Mouse (Mus musculus) adrenal gland, postnatal 0 days (tissue): Measurements from ENCODE around the gene Bco1. TPM values are rescaled to one million over a fixed set of nuclear protein-coding genes. Genes with fewer than 3 reads are reported as not detected.

Source experiments
- polyA plus RNA-seq: library from polyadenylated mRNA; unstranded; fragments of >200 nt; fragmentation: Nextera tagmentation; extraction: Ambion mirVana; gene quantifications from 2 replicates; pipeline ENCODE4 v1.2.1, GENCODE M21; 2015

Bco1 gene
- 0.19 and 0.32 TPM in 2 replicates for polyA plus RNA-seq

DNA sequence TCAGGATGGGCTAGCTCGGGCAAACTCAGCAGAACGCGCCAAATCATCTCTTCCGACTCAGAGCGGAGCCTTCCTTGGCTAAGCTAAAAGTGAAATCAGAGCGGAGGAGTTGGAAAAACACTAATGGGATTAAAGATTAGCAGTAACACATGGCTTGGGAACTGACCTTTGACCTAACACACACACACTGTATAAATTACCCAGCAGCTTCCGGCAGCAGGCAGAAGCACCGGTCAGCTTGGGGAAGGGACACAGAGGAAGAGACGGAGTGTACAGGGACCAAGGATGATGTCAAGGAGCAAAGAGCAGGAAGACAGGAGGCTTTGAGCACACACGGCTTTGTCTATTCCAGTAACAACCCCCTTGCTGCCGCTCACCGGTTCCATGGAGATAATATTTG is at the start of gene Bco1:
Gene Bco1, plus strand, starts transcription at position 208 of the 400 bp plus-strand sequence.

DNA sequence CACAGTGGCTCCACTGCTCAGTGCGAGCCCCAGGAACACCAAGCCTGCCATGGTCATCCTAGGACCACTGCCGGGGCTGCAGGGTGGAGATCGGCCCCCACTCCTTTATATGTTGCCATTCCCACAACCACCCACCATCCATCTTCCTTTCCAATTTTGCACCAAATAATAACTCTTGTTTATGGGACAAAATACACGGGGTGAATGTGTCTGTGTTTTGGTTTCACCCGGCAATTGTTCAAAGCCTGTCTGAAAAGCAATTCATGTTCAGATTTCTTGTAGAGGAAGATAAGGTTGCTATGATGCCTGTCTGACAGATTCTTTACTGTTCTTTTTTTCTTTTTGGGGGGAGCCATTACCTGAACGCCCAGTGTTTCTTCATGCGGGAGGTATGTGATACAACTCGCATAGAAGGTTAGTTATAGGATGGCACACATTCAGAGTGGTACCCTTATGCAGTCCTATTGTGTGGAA is 13.2 kb upstream of the Bco1 start, which contains the start of gene Pkd1l2:
Gene Pkd1l2, minus strand, starts transcription at position 51 of the 474 bp plus-strand sequence.

DNA sequence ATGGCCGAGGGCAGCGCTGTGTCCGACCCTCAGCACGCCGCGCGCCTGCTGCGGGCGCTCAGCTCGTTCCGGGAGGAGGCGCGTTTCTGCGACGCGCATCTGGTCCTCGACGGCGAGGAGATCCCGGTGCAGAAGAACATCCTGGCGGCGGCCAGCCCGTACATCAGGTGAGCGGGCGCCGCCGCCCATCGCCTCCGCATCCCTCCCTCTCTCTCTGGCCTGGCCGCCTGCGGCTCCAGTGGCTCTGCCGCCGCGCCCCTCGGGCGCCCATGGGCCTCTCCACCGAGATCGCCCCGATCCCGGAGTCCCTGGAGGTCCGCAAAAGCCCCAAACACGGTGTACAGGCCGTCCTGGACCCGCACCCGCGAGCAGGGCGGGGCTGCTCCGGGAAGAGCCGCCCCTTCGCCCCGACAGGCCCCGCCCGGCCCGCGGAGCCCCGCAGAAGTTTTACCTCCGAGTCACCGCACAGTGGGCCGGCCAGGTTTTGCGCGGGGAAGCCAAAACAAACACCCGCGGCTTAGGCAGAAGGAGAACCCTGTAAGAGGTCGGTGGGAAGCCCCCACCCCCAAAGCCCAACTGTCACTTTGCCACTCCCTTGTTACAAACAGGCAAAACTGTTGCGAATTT is 62.6 kb downstream of the Bco1 start, which contains the start of gene Gan:
Gene Gan, plus strand, starts transcription at position 1 of the 627 bp plus-strand sequence.

Other genes with a start within 250 kb of the Bco1 start
- 152 and 195 TPM in 2 replicates for gene Cmc2, start 174.4 kb upstream of the Bco1 start, polyA plus RNA-seq
- 8.5 and 14.0 TPM in 2 replicates for gene Cenpn, start 174.1 kb upstream of the Bco1 start, polyA plus RNA-seq
- gene Atmin, start 152.5 kb upstream of the Bco1 start, polyA plus RNA-seq: 5.9 and 8.7 TPM in 2 replicates
- 0.70 and 0.88 TPM in 2 replicates for gene 1700030J22Rik, start 116.9 kb upstream of the Bco1 start, polyA plus RNA-seq
- gene Gcsh, start 102.3 kb upstream of the Bco1 start, polyA plus RNA-seq: 89.1 and 125 TPM in 2 replicates
- 1.3 and 3.3 TPM in 2 replicates for gene Pkd1l2, start 13.4 kb upstream of the Bco1 start, polyA plus RNA-seq
- 1.4 and 1.8 TPM in 2 replicates for gene Gan, start 62.3 kb downstream of the Bco1 start, polyA plus RNA-seq
- 51.4 and 56.3 TPM in 2 replicates for gene Cmip, start 161.2 kb downstream of the Bco1 start, polyA plus RNA-seq